Mouse (Mus musculus) layer of hippocampus, adult 2 months (tissue): Measurements from ENCODE around the gene Olfr1341. TPM values are rescaled to one million over a fixed set of nuclear protein-coding genes. Genes with fewer than 3 reads are reported as not detected.

ENCODE experiments used
- DNase-seq, 2 experiments: peaks; one replicate each; pipeline ENCODE4 v3.0.0; 2022; ENCODE audit warnings: low spot score in 2 of 2
- H3K27ac ChIP-seq: fragments of 200-600 bp; 2 replicates; pipeline ENCODE4 v1.8.1; 2022
- H3K4me3 ChIP-seq: fragments of 200-600 bp; 2 replicates; pipeline ENCODE4 v1.8.1; 2022; ENCODE audit warnings: mild to moderate bottlenecking
- CTCF ChIP-seq: fragments of 200-600 bp; conservative IDR thresholded peaks from 2 replicates; pipeline ENCODE4 v1.8.1; 2022; ENCODE audit warnings: antibody characterized with exemption, mild to moderate bottlenecking, moderate library complexity
- total RNA-seq, 2 experiments: library from RNA; stranded (reverse); gene quantifications; 2 replicates each; pipeline ENCODE4 v1.2.3; 2021

Olfr1341 gene
- total RNA-seq, 2 experiments from 2014 or later, result not detected

DNA sequence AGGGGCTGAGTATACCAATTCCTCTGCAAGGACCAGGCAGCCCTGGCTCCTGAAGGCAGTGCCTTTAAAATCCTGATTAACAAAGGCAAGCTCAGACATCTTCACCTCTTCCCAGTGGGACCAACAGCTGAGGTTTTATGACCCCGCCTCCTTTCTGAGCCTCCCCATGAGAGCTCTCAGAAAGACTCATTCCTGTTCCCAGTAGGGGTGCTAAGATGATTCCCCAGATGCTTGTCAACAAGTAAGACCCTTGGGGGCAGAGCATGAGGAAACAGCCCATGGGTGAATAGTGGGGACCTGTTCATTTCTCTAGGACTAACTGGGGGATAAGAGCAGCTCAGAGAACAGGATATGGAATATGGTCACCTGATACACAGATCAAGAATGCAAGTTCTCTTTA is 55.3 kb downstream of the Olfr1341 start, which contains the start of gene Olfr1338:
Gene Olfr1338, minus strand, starts transcription at position 101 of the 400 bp plus-strand sequence.
- Histone ChIP-seq H3K4me3 (no peak within 1 kb of the TSS), H3K27ac (no peak within 1 kb of the TSS)
- TF ChIP-seq CTCF, result no peak
- DNase-seq, result no peak

Other genes with a start within 250 kb of the Olfr1341 start
- under 1 TPM in 1 of 2 experiments, not detected in 1; 0.20 TPM for gene Mpl, start 246.0 kb upstream of the Olfr1341 start, total RNA-seq
- gene Tie1, start 213.5 kb upstream of the Olfr1341 start, total RNA-seq, result 1 to 10 TPM; 7.0 to 9.3 TPM
- not detected for gene 2610528J11Rik, start 176.5 kb upstream of the Olfr1341 start, total RNA-seq
- gene Tmem125, start 159.5 kb upstream of the Olfr1341 start, total RNA-seq, result 1 to 10 TPM; 5.7 to 6.1 TPM
- under 1 TPM; 0.56 to 0.72 TPM for gene Cfap57, start 82.7 kb upstream of the Olfr1341 start, total RNA-seq
- 10 to 100 TPM; 56.5 to 58.8 TPM for gene Ebna1bp2, start 82.7 kb upstream of the Olfr1341 start, total RNA-seq
- not detected for gene Olfr62, start 44.6 kb upstream of the Olfr1341 start, total RNA-seq
- not detected for gene Olfr1342, start 10.8 kb upstream of the Olfr1341 start, total RNA-seq
- gene Olfr1340, start 16.6 kb downstream of the Olfr1341 start, total RNA-seq, result not detected
- not detected for gene Olfr1339, start 28.7 kb downstream of the Olfr1341 start, total RNA-seq
- not detected for gene Olfr1338, start 55.2 kb downstream of the Olfr1341 start, total RNA-seq
- not detected for gene Olfr1337, start 79.1 kb downstream of the Olfr1341 start, total RNA-seq
- not detected for gene Olfr1335, start 106.4 kb downstream of the Olfr1341 start, total RNA-seq
- not detected for gene Olfr1333, start 132.8 kb downstream of the Olfr1341 start, total RNA-seq
- not detected for gene Olfr1331, start 161.1 kb downstream of the Olfr1341 start, total RNA-seq
- gene Olfr1330, start 185.1 kb downstream of the Olfr1341 start, total RNA-seq, result not detected
- gene Olfr1329, start 213.9 kb downstream of the Olfr1341 start, total RNA-seq, result not detected
- gene Olfr1328, start 235.1 kb downstream of the Olfr1341 start, total RNA-seq, result not detected